Mouse (Mus musculus) gastrocnemius, adult 8-10 months (tissue): Measurements from ENCODE around the gene Zfp36l1. TPM values are rescaled to one million over a fixed set of nuclear protein-coding genes. Genes with fewer than 3 reads are reported as not detected.

Experiments used
- DNase-seq, 2 experiments: peaks; one replicate each; pipeline ENCODE4 v3.0.0; 2022; ENCODE audit warnings: low spot score in 2 of 2
- total RNA-seq, 4 experiments: library from RNA; stranded (reverse); gene quantifications; 2 replicates each; pipeline ENCODE4 v1.2.4; 2022

Gene Zfp36l1
- total RNA-seq, 4 experiments from 2014 or later: 25.2 to 28.9 (median 27.2) TPM

- DNase-seq: no peak
Measured at GRCm38 (mm10) chr12:80110546-80110870, 2.3 kb downstream of the Zfp36l1 start.

GRCm38 (mm10) chr12:80109753-80110545 is 2.9 kb downstream of the Zfp36l1 start:
- peak in 1 of 2 experiments; percentile 37 for DNase-seq

DNA sequence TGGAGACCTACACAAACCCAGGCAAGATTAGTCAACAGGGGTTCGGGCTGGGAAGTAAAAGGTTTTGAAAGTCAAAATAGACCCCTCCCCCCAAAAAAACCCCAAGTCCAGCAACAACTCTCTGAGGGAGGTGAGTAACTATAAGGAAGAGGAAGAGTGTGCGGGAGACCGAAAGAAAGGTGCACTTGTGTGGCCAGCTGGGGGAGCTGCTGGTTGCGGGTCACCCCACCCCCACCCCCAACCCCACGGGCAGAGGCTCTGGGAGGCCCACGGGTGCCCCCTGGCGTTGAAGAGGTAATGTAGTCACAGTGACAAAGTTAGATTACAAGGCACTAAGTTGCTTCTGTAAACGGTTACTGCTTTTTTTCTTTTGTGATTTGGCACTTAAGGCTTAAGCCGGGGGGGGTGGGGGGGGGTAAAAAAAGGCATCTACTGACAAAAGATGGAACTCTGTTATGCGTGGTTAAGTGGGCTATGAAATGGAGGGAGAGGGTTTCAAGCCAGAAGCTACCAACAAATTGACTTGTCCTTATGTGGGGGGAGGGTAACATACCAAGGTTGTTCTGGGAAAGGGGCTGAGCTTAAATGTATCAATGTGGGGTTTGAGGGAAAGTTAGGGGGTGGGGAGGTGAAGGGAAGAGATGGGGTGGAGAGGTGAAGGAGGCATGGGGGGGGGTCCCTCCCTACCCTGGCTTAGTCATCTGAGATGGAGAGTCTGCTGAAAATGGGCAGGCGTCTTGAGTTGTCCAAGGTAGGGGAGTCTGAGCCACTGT is 3.7 kb downstream of the Zfp36l1 start:
- DNase-seq: peak; percentile 55 to 72

GRCm38 (mm10) chr12:80106896-80107667 is 5.7 kb downstream of the Zfp36l1 start:
- no peak for DNase-seq

- no peak for DNase-seq
Measured at GRCm38 (mm10) chr12:80106138-80106895, 6.5 kb downstream of the Zfp36l1 start.

GRCm38 (mm10) chr12:80103521-80103973 is 9.3 kb downstream of the Zfp36l1 start:
- no peak for DNase-seq

DNA sequence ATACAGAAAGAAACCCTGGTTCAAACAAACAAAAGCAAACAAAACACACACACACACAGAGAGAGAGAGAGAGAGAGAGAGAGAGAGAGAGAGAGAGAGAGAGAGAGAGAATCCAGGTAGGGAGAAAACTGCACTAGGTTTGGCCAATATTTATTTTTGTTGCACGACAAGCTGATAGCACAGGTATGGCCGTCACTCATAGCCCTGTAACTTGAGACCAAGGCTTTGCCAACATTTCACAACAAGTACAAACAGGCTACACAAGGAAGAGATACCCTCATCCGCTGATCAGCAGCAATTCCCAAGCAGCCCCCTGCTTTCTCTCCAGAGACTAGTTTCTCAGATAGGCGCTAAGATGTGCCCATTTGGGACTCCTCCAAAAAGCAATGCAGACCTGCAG is 9.7 kb downstream of the Zfp36l1 start:
- no peak for DNase-seq

DNA sequence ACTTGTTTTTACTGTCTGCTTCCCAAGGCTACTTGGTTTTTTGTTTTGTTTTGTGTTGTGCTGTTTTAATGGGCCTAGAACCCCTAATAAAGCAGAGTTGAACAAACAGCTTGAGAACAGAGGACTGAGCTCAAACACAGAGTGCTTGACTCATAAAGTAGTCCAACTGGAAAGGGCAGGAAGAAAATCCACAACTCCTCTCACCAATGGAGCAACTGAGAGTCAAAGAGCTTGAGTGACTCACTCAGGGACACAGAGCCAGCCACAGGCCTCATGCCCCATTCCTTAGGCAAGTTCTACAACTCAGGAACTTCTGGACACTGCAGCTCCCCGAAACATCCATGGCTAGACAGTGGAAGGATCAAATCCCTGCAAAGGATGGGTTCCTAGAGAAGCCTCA is 14.0 kb downstream of the Zfp36l1 start:
- DNase-seq: no peak

- no peak for DNase-seq
Measured at GRCm38 (mm10) chr12:80096734-80097133, 16.1 kb downstream of the Zfp36l1 start.

DNA sequence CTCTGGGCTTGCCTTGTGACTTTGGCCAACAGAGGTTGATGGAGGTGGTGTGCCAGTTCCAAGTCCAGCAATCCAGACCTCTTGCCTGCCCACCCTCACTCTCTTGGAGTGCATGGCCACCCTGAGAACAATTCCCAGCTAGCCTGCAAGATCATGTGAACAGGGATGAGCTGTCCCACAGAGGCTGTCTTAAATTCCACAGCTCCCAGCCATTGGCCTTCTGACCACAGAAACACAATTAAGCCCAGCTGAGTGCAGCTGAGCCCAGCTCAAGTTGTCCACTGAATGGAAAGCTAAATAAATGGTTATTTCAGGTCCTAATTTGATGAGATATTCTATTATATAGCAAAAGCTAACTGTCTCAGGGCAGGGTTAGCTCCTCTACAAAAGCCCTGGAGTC is 20.0 kb downstream of the Zfp36l1 start:
- DNase-seq: no peak

DNA sequence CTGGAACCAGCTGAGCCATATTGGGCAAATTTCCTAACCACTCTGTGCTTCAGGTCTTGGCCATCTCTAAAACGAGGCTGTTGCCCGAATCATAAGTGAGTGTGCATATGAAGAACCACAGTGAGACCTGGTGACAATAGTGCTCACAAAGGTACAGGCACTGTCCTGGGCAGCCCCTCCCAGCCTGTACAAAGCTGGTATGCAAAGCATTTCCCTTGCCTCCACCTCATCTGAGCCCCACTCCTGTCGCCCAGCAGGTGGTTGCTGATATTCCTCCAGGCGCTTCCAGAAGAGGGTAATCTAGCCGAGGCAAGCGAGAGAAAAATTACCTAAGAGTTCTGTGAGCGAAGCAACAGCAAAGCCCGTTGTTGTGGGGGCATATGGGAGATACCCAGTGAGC is 21.7 kb downstream of the Zfp36l1 start:
- no peak for DNase-seq

DNA sequence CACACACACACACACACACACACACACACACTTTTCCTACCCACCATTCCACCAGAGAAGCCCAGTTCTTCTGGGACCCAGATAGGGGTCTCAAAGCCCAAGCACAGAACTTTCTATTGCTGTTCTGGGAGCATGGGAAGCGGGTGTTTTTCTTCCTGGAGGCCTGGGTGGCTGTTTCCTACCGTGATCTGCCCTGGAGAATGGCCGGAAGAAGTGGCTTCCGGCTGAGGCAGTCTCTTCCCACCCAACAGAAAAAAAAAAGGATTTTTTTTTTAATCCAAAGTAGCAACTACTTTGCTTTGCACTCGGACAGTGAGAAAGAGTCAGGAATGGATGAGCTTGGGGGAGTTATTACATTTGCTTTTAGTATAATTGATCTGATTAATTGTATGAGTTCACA is 22.3 kb downstream of the Zfp36l1 start:
- no peak for DNase-seq

GRCm38 (mm10) chr12:80088143-80088542 is 24.7 kb downstream of the Zfp36l1 start:
- DNase-seq: no peak

GRCm38 (mm10) chr12:80084446-80085112 is 28.2 kb downstream of the Zfp36l1 start:
- peak in 1 of 2 experiments; percentile 34 for DNase-seq

DNA sequence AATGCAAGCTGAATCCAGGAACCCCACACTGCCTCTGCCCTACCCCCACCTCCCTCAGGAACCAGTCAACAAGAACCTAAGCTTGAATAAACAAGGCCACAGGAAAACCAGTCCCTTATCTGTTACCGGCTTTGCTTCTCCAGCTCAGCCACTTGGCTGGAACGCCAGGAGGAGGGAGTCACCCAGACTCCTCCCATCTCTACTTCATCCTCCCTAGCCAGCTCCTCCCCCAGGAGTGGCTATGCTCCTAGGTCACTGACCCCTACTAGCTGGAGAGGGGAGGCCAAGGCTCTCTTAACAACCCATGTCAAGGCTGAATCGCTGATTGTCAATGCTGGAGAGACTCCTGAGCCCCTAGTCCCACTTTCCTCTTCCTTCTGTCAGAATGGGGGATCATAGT is 28.9 kb downstream of the Zfp36l1 start:
- peak; percentile 66 to 79 for DNase-seq

DNA sequence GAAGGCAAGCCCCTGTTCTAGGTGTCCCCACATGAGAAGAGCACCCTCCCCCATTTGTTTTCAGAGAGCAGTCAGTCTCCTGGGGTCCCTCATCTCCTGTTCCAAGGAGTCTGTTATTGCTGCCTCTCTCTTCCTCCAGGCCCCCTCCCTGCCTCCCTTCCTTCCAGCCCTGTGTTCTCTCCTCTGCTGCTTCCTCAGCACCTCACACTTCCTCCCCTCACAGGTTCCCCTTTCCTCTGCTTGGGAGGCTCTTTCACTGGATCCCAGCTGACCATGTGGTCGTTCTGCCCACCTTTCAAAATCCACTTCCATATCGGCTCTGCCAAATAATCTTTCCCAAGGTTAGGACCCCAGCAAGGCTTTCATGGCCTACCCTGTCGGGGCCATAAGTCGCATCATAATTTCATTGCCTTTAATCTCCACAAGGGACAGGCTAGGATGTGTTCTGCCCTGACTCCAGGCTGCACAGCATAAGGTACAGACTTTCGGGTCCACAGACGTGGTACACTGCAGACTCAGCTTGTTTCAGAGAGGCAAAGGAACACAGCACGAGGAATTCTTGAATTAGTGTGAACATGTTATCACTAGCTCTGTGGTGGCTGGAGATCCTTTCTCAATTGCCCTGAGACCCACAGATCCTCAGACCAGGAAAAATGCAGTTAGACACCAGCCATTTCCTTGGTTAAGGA is 29.5 kb downstream of the Zfp36l1 start:
- DNase-seq: no peak

- no peak for DNase-seq
Measured at GRCm38 (mm10) chr12:80082730-80083129, 30.1 kb downstream of the Zfp36l1 start.

DNA sequence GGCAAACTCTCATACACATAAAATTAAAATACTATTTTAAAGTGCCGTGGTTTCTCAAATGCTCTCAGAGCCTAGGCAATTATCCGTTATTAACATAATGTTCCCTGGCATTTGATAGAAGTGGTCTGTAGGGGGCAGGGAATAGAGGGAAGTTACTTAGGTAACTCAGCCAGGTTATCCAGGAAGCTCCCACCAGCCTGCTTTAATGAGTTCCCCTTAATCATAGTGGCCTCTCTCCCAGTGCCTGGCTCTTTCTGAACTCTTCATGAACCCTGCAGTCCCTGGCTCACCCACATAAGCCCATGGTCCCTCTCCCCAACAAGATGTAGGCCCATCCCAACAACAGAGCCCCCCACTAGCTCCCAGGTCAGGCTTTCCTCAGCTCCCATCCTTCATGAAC is 31.4 kb downstream of the Zfp36l1 start:
- no peak for DNase-seq

GRCm38 (mm10) chr12:80079937-80080336 is 32.9 kb downstream of the Zfp36l1 start:
- DNase-seq: no peak

GRCm38 (mm10) chr12:80074331-80074730 is 38.5 kb downstream of the Zfp36l1 start:
- no peak for DNase-seq
